Mouse (Mus musculus) liver, postnatal 0 days (tissue): ENCODE results near the gene Sphk2.

ENCODE experiments used
- CTCF ChIP-seq: sonication (generic); IDR thresholded peaks from 2 replicates; pipeline ENCODE4 v1.5.1; 2016; ENCODE audit warnings: antibody characterized with exemption, low read depth
- EP300 ChIP-seq: IDR thresholded peaks from 2 replicates; pipeline ENCODE4 v1.6.1; 2016; ENCODE audit warnings: antibody characterized with exemption, low read depth, mild to moderate bottlenecking

- no peak for TF ChIP-seq CTCF
- no peak for TF ChIP-seq EP300
Measured at GRCm38 (mm10) chr7:45701072-45701471, 16.7 kb downstream of the Sphk2 start.
